Mouse (Mus musculus): ENCODE results near the gene 4930519P11Rik. TPM values are rescaled to one million over a fixed set of nuclear protein-coding genes. Genes with fewer than 3 reads are reported as not detected.
A peak's percentile ranks its signal among the peaks of the same experiment; 100 is the strongest.

Gene 4930519P11Rik
- total RNA-seq, 2 experiments from 2014 or later = not detected

- 0 out of 2 replicates have a peak, but pooled peaks have one; percentile 12 for ATAC-seq (replicated peaks; ENCODE audit: low FRiP score, low TSS enrichment, poor library complexity, severe bottlenecking)
Measured at GRCm38 (mm10) chr2:154633876-154634644, 20.8 kb upstream of the 4930519P11Rik start.

DNA sequence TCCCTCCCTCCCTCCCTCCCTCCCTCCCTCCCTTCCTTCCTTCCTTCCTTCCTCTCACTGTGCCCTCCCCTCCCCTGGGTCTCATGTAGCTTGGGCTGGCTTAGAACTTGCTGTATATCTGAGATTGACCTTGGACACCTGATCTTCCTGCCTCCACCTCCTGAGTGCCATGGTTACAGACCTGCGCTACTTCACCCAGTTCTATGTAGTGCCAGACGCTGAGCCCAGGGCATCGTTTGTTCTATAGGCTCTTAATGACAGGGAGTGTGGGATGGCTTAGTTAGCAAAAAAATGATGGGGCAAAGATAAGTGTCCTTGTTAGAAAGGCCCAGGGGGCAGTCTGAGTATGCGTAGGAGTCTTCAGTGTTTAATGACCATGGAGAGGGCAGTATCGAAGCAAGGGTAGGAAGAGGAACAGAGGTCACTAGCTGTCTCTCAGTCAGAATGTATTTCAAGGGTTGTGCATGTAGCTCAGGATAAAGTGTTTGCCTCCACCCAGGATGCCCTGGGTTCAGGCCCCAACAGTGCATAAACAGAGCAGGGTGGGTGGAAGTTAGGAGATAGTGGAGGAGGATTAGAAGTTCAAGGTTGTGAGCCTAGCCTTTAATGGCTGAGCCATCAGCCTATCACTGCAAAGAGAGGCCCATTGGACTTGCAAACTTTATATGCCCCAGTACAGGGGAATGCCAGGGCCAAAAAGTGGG is 20.0 kb upstream of the 4930519P11Rik start:
- ATAC-seq (replicated peaks; ENCODE audit: low FRiP score, low TSS enrichment, poor library complexity, severe bottlenecking) = peak; percentile 19; the same call in 1 of the 2 replicates

GRCm38 (mm10) chr2:154632203-154632780 is 19.1 kb upstream of the 4930519P11Rik start:
- ATAC-seq (replicated peaks; ENCODE audit: low FRiP score, low TSS enrichment, poor library complexity, severe bottlenecking) = peak; percentile 74

- no peak for ATAC-seq (replicated peaks; ENCODE audit: low FRiP score, low TSS enrichment, poor library complexity, severe bottlenecking)
Measured at GRCm38 (mm10) chr2:154630531-154630930, 17.3 kb upstream of the 4930519P11Rik start.

DNA sequence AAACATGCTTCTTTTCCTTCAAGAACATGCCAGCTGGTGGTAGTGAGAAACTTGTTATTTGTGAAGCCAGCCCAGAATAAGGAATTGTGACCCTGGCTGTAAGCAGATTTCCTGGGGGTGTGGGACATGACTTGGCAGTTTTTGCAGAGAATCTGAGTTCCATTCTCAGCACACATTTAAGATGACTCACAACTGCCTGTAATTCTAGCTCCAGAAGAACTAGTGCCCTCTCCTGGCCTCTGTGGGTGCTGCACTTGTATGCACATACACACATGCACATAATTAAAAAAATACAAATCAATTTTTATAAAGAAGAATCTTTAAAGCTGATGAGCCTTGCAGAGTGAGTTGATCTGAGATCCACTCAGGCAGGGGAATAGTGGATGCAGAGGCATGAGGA is 10.9 kb upstream of the 4930519P11Rik start:
- no peak for ATAC-seq (replicated peaks; ENCODE audit: low FRiP score, low TSS enrichment, poor library complexity, severe bottlenecking)

GRCm38 (mm10) chr2:154621684-154622083 is 8.4 kb upstream of the 4930519P11Rik start:
- ATAC-seq (replicated peaks; ENCODE audit: low FRiP score, low TSS enrichment, poor library complexity, severe bottlenecking) = no peak

- ATAC-seq (replicated peaks; ENCODE audit: low FRiP score, low TSS enrichment, poor library complexity, severe bottlenecking) = no peak
Measured at GRCm38 (mm10) chr2:154617061-154617460, 3.8 kb upstream of the 4930519P11Rik start.

GRCm38 (mm10) chr2:154615674-154616073 is 2.4 kb upstream of the 4930519P11Rik start:
- ATAC-seq (replicated peaks; ENCODE audit: low FRiP score, low TSS enrichment, poor library complexity, severe bottlenecking) = peak; percentile 46

DNA sequence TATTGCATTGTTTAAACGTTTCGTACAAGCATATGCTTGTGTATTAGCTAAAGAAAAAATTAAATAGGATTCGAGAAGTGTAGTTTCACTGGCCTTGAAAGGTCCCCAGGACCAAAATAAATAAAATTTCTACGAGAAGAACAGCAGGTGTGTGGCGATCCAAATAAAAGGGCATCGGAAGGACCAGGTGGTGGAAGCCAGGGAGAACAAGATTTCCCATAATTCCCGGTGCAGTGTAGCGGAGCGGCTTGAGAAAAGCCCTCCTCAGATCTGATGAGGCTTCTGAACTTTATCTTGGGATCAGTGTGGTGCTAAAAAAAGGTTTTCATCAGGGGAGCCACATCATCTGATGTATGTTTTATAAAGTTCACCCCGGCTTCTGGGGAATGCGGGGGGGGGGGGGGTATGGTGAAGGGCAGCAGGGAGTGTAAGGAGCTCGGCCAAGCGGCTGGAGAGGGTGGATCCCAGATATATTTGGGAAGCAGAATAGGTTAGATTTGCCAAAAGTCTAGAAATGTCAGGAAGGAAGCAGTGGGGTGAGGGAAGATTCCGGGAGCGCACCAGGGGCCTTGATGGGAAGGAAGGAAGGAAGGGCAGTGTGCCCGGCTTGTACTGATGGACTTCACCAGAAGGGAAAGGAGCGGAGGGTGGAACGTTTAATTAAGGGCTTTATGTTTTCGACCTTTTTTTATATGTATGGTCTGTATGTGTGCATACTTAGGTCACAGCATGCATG is 1.8 kb upstream of the 4930519P11Rik start:
- ATAC-seq (replicated peaks; ENCODE audit: low FRiP score, low TSS enrichment, poor library complexity, severe bottlenecking) = no peak

- ATAC-seq (replicated peaks; ENCODE audit: low FRiP score, low TSS enrichment, poor library complexity, severe bottlenecking) = no peak
Measured at GRCm38 (mm10) chr2:154609050-154609767, 4.0 kb downstream of the 4930519P11Rik start.

DNA sequence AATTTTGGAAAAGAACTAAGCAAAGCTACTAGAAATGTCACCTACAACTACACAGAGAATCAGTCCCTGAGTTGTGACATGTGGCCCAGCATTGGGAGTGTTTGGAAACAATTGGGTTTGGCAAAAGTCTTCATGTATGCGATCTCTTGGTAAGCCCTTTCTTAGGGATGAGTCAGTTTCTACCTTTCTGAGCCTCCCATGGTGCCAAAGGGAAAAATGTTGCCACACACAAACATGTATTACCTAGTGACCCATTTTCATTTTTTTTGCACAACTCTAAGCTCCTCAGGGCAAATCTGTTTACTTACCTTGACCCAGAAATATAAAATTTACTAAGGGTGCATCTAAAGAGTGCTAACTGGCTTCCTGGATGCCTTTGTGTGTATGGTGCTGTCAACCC is 6.3 kb downstream of the 4930519P11Rik start:
- no peak for ATAC-seq (replicated peaks; ENCODE audit: low FRiP score, low TSS enrichment, poor library complexity, severe bottlenecking)

DNA sequence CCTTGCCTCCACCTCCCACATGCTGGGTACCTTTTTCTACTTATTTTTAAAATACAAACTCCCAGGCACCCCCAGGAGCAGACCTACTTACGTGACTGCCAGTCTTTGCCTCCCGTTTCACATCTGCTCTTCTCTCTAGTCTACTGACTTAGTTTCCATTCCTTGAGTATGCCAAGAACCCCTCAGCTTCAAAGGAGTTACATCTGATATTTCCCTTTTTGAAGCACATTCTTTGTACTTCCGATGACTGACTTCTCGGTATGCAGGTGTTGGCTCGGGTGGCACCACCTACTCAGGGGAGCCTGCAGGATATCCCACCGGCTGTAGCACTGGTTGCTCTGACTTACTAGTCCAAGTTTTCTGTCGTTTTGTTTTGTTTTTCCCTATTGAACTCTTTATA is 9.1 kb downstream of the 4930519P11Rik start:
- ATAC-seq (replicated peaks; ENCODE audit: low FRiP score, low TSS enrichment, poor library complexity, severe bottlenecking) = peak; percentile 12

DNA sequence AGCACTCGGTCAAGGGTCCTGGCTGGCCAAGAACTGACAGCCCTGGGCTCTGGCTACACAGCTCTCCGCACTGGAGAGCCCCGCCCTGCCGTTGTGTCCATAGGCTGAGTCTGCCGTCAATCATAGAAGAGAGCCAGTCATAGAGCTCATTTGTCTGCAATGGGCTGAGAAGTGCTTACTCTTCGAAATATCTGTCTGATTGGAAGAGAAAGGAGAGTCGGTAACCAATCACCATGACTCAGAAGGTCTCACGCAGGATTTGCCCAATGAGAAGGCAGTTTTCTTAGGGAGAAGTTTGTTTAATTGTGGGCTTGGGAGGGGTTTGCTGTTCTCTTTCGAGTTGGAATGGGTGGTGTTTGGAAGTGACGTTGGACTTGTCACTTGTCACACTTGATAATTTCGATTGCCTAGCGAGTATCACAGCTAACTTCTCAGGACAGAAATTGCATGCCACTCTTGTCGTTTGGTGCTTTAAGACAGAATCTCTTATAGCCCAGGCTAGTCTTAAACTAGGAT is 9.5 kb downstream of the 4930519P11Rik start, which contains the start of gene Pxmp4:
Gene Pxmp4, minus strand, starts transcription at position 71 of the 516 bp plus-strand sequence.
- peak; percentile 99 for ATAC-seq (replicated peaks; ENCODE audit: low FRiP score, low TSS enrichment, poor library complexity, severe bottlenecking)

GRCm38 (mm10) chr2:154603007-154603637 is 10.1 kb downstream of the 4930519P11Rik start:
- ATAC-seq (replicated peaks; ENCODE audit: low FRiP score, low TSS enrichment, poor library complexity, severe bottlenecking) = no peak

DNA sequence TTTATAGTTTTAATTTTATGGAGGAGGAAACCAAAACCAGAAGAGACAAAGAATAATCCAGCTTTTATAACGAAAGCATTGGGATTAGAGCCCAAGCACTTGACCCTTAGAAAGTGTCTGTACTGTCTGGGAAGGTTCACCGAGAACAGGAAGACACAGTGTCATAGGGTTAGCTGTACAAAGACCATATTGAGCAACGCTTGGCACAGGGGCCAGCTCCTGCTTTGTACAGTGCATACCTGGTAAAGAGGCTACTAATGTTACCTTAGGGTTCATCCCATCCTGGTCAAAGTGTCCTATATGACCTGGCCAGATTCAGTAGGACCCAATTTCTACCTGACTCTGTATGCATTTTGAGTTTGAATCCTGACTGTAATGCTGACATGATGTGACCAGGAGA is 11.9 kb downstream of the 4930519P11Rik start:
- ATAC-seq (replicated peaks; ENCODE audit: low FRiP score, low TSS enrichment, poor library complexity, severe bottlenecking) = no peak

DNA sequence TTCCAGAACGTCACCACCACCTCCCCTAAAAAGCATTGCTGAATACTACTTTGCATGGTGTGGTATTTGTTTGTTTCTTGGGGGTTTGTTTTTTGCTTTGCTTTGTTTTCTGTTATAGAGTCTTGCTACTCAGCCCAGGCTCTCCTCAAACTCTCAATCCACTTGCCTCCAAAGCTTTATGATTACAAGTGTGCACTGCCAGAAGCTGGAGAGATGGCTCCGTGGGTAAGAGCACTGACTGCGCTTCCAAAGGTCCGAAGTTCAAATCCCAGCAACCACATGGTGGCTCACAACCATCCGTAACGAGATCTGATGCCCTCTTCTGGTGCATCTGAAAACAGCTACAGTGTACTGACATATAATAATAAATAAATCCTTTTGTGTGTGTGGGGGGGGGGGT is 12.7 kb downstream of the 4930519P11Rik start:
- no peak for ATAC-seq (replicated peaks; ENCODE audit: low FRiP score, low TSS enrichment, poor library complexity, severe bottlenecking)

- no peak for ATAC-seq (replicated peaks; ENCODE audit: low FRiP score, low TSS enrichment, poor library complexity, severe bottlenecking)
Measured at GRCm38 (mm10) chr2:154597399-154597798, 15.8 kb downstream of the 4930519P11Rik start.

DNA sequence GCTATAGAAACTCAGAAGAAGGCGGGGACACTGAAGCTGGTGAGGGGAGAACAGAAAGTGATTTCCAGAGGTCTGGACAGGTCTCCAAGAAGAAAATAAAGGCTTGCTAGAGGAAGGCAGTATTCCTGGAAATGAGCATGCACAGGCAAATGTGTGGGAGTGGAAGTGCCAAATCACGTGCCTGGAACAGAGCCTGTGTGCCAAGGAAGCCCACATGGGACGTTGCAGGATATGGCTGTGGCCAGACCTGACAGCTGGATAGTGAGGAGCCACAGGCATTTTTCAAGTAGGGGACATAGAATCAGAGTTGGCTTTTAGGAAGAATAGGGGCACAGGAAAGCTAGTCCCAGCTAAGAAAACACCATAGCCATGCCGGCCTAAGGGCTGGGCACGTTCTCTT is 17.5 kb downstream of the 4930519P11Rik start:
- ATAC-seq (replicated peaks; ENCODE audit: low FRiP score, low TSS enrichment, poor library complexity, severe bottlenecking) = no peak

Data from megakaryocyte-erythroid progenitor cell, adult 5-6 weeks (primary cell).